Mouse (Mus musculus) erythroblast, embryonic 14.5 days (primary cell): ENCODE measurements around the gene Prkn. TPM values are rescaled to one million over a fixed set of nuclear protein-coding genes. Genes with fewer than 3 reads are reported as not detected.

Experiments
- H3K27me3 ChIP-seq: 2 replicates; pipeline ENCODE4 v1.6.1; 2012; ENCODE audit warnings: inconsistent platforms; ENCODE audit not compliant: control insufficient read depth
- H3K36me3 ChIP-seq: 2 replicates; pipeline ENCODE4 v1.6.1; 2012; ENCODE audit warnings: mild to moderate bottlenecking, inconsistent platforms; ENCODE audit not compliant: control insufficient read depth
- H3K4me1 ChIP-seq: 2 replicates; pipeline ENCODE4 v1.6.1; 2012; ENCODE audit warnings: inconsistent platforms; ENCODE audit not compliant: control insufficient read depth
- H3K4me3 ChIP-seq: replicated peaks from 2 replicates; pipeline ENCODE3; 2012; ENCODE audit warnings: moderate library complexity, mild to moderate bottlenecking, inconsistent platforms
- H3K9me3 ChIP-seq: 2 replicates; pipeline ENCODE4 v1.6.1; 2012; ENCODE audit warnings: low read length, inconsistent platforms, mixed read lengths; ENCODE audit not compliant: control insufficient read depth
- GATA1 ChIP-seq: IDR thresholded peaks from 2 replicates; pipeline ENCODE4 v1.6.1; 2012; ENCODE audit warnings: low read length, inconsistent platforms, mixed read lengths
- TAL1 ChIP-seq: IDR thresholded peaks from 3 replicates; pipeline ENCODE4 v1.6.1; 2012; ENCODE audit warnings: low read length, inconsistent platforms, mixed read lengths
- polyA plus RNA-seq: library from polyadenylated mRNA; stranded (reverse); fragments of >175 nt; gene quantifications from 2 replicates; pipeline ENCODE4 v1.2.3, GENCODE M21; 2012

Prkn gene
- polyA plus RNA-seq, 1 experiment: not detected

DNA sequence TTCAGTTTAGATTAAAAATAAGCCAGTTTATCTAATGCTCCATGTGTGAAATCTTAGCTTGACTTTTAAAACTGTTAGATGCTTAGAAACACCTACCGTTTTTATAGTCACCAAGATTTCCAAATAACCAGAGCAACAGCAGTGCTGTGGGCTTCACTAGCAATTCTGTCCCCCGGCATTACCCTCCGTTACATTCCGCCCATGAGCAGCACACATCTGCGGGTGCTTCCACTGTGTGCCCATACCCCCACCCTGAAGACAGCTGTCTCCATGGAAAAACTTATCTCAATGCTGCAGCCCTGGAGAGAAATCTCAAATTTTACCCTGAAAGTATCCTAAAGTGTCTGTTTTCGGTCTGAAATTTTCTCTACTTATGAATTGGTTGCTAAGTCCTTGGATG is 839.5 kb downstream of the Prkn start:
- H3K4me3 ChIP-seq: no peak overlapping the region
- no peaks in the 10 kb centered on the region for H3K9me3 ChIP-seq
- no peaks in the 10 kb centered on the region for H3K36me3 ChIP-seq
- no peak for TF ChIP-seq GATA1
- TF ChIP-seq TAL1: no peak
- no peaks in the 10 kb centered on the region for H3K27me3 ChIP-seq
- H3K4me1 ChIP-seq: no peaks in the 10 kb centered on the region

- H3K9me3 ChIP-seq: no peaks in the 10 kb centered on the region
- TF ChIP-seq GATA1 (no peak), TAL1 (no peak)
Measured at GRCm38 (mm10) chr17:11680456-11680855, 840.3 kb downstream of the Prkn start.

GRCm38 (mm10) chr17:11681825-11682372 is 841.7 kb downstream of the Prkn start:
- H3K9me3 ChIP-seq: no peaks in the 10 kb centered on the region
- H3K36me3 ChIP-seq: no peaks in the 10 kb centered on the region
- H3K27me3 ChIP-seq: no peaks in the 10 kb centered on the region
- H3K4me1 ChIP-seq: no peaks in the 10 kb centered on the region
- H3K4me3 ChIP-seq: no peak overlapping the region
- TF ChIP-seq TAL1 (no peak), GATA1 (no peak)

More at GRCm38 (mm10) chr17:11680456-11680855, 840.3 kb downstream of the Prkn start:
- Histone ChIP-seq H3K4me3 (no peak overlapping the region), H3K36me3 (no peaks in the 10 kb centered on the region), H3K27me3 (no peaks in the 10 kb centered on the region), H3K4me1 (no peaks in the 10 kb centered on the region)

GRCm38 (mm10) chr17:11705005-11705404 is 864.8 kb downstream of the Prkn start:
- Histone ChIP-seq H3K27me3 (no peaks in the 10 kb centered on the region), H3K4me1 (no peaks in the 10 kb centered on the region), H3K4me3 (no peak overlapping the region), H3K36me3 (no peaks in the 10 kb centered on the region), H3K9me3 (no peaks in the 10 kb centered on the region)
- TF ChIP-seq TAL1: no peak

- Histone ChIP-seq H3K36me3 (no peaks in the 10 kb centered on the region), H3K4me3 (no peak overlapping the region), H3K9me3 (no peaks in the 10 kb centered on the region), H3K4me1 (no peaks in the 10 kb centered on the region), H3K27me3 (no peaks in the 10 kb centered on the region)
- no peak for TF ChIP-seq TAL1
- no peak for TF ChIP-seq GATA1
Measured at GRCm38 (mm10) chr17:11705761-11706160, 865.6 kb downstream of the Prkn start.

DNA sequence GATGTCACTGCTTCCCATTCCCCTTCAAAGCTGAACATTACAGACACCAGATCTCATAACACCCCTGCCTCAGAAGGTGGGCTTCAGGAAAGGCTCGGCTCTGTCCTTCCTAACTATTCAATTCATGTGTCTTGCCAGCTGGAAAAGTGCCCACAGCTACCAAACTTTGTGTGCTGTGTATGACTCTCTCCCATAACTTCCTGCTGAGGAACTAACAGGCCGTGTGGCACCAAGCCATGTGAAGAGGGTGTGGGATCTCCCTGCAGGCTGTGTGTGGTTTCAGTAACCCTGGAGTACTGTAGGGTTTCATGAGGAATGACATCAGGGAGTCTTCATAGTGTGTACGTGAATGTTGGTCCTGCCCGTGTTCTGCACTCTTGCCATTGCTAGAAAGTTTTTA is 871.9 kb downstream of the Prkn start:
- H3K4me3 ChIP-seq: no peak overlapping the region
- TF ChIP-seq TAL1: no peak

DNA sequence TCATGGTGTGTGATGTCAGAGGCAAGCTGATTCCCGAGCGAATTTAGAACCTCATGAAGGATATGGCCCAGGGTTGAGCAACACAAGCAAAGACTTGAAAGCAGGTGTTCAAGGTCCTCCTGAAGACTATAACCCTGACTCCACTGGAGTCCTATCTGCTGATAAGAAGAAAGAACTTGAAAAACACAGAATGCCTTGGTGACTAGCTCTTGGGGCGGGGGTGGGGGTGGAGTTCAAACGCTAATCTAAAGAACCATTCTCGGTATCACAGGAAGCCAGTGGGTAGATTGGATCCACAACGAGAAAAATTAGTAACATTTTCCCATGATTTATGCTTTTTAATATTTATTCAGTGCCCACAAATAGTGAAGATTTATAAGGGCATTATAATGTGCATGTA is 879.6 kb downstream of the Prkn start:
- Histone ChIP-seq H3K9me3 (no peaks in the 10 kb centered on the region), H3K36me3 (no peaks in the 10 kb centered on the region), H3K27me3 (no peaks in the 10 kb centered on the region), H3K4me3 (no peak overlapping the region), H3K4me1 (no peaks in the 10 kb centered on the region)
- TF ChIP-seq GATA1: no peak
- TF ChIP-seq TAL1: no peak

More for the DNA sequence above, 871.9 kb downstream of the Prkn start:
- H3K4me1 ChIP-seq: no peaks in the 10 kb centered on the region
- H3K36me3 ChIP-seq: no peaks in the 10 kb centered on the region
- H3K9me3 ChIP-seq: no peaks in the 10 kb centered on the region
- H3K27me3 ChIP-seq: no peaks in the 10 kb centered on the region

DNA sequence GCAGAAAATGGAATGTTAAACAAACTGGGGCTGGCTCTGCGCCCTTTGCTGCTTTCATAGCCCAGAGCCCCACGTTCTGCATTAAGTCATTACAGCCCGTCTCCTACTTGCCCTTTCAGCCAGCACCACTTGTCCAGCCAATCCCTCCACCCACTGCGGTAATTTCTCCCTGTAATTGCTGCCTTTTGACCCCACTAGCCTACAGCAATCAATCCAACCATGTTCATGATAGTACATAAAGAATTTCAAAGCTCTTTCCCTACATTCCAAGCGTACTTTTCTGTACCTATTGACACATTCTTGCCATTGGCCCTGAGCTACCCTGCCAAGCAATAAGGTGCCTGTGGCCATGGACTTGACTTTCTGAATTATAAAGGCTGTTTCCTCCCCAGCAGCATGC is 881.7 kb downstream of the Prkn start:
- no peak overlapping the region for H3K4me3 ChIP-seq
- no peaks in the 10 kb centered on the region for H3K4me1 ChIP-seq
- H3K9me3 ChIP-seq: no peaks in the 10 kb centered on the region
- no peaks in the 10 kb centered on the region for H3K27me3 ChIP-seq
- no peaks in the 10 kb centered on the region for H3K36me3 ChIP-seq
- TF ChIP-seq TAL1 (no peak), GATA1 (no peak)

DNA sequence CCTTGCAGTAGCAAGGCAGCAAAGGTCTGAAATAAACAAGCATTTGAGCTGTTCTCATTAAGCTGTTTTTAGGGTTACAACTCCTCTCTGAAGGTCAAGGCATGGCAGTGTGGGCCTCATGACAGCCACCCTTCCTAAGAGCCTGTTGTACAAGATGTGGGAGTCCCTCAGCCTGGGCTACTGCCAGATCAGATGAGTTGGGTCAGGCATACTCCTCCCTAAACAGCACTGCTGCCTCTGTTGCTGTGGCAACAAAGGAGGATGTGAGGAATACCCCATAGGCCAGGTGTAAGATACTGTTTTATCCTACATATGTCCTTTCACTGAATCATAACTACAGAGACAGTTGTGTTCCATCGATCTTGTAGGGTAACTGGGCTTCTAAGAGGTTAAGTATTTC is 882.3 kb downstream of the Prkn start:
- Histone ChIP-seq H3K9me3 (no peaks in the 10 kb centered on the region), H3K27me3 (no peaks in the 10 kb centered on the region), H3K36me3 (no peaks in the 10 kb centered on the region), H3K4me3 (no peak overlapping the region), H3K4me1 (no peaks in the 10 kb centered on the region)
- TF ChIP-seq GATA1: no peak

DNA sequence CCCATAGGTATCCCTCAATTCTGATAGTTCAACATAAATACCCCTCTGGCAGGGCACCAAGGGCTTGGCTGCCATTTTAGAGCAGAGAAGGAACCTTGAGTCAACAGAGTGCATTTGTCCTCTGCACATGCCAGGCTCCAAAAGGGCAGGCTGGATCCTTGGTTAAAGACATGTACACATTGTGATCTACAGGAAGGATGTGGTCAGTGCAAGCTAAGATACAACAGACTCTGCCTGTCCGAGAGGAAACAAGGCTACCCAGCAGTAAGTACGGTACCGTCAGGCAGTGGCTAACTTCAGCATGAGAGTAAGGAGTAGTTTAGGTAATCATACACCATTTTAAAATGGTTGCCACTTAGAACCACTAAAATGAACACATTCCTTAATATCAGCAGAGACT is 884.0 kb downstream of the Prkn start:
- Histone ChIP-seq H3K9me3 (no peaks in the 10 kb centered on the region), H3K4me1 (no peaks in the 10 kb centered on the region), H3K36me3 (no peaks in the 10 kb centered on the region), H3K4me3 (no peak overlapping the region), H3K27me3 (no peaks in the 10 kb centered on the region)
- TF ChIP-seq TAL1 (no peak), GATA1 (no peak)

DNA sequence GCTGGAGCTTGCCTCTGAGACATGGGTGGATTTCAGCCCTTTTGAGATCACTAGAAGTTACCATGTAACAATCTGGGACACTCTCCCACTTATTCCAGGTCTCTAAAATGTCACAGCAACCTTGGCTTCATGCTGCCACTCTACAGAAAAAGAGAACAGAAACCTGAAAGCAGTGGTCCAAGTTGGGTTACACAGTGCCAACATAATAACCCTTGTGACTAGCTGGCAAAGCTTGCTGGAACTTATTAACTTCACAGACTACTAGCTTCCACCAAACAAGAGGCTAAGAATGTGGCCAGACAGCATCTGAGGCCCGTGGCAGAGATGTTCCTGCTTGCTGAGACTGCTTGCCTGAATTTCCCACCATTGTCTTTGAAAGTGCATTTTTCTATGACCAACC is 886.9 kb downstream of the Prkn start:
- Histone ChIP-seq H3K4me1 (no peaks in the 10 kb centered on the region), H3K27me3 (no peaks in the 10 kb centered on the region), H3K4me3 (no peak overlapping the region), H3K9me3 (no peaks in the 10 kb centered on the region), H3K36me3 (no peaks in the 10 kb centered on the region)
- TF ChIP-seq TAL1: no peak
- no peak for TF ChIP-seq GATA1
